Mouse (Mus musculus): ENCODE data around the gene Nfkb2.

Gene Nfkb2

DNA sequence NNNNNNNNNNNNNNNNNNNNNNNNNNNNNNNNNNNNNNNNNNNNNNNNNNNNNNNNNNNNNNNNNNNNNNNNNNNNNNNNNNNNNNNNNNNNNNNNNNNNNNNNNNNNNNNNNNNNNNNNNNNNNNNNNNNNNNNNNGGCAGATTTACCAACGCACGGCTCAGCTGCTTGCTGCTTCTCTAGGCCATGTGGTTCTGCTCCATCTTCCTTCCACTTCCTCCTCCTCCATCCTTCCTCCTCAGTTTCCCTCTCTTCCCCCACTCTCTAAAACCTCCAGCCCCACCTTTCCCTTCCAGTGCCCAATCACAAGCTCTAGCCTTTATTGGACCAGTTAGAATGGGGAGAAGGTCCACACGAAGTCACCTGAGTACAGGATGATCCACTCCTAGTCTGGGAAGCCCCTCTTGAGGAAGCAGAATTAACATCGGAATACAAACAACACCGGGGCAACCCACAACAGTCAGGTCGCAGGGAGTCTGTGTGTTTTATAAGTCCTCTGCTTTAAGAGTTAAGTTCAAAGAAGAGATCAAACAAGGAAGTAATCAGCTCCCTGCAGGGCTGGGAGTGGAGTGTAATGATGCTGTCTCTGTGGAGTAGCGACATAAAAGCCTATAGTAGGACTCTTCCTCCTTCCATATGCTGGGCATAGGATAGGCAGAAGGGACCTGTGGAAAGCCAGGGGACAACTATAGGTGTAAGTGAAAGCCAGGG lies 40.7 kb downstream of the Nfkb2 start:
- in situ Hi-C loops (cut with MboI): no loop called here

DNA sequence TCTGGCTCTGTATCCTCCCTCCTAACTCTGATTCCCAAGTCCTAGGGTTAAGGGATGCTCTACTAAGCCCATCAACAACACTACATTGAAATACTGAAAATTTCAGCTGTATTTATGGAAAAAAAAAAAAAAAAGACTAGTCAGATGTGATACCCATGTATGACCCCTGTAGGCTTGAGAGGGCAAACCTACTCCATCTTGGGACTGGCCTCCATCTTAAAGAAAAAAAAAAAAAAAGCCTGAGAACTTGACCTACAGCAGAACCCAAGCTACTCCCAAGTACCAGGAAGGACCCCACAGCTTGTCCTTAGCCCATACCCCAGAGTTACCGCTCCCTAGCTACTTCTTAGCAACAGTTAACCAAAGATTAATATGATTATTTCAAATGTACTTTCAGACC lies 43.0 kb downstream of the Nfkb2 start:
- in situ Hi-C loops (cut with MboI): no loop called here

DNA sequence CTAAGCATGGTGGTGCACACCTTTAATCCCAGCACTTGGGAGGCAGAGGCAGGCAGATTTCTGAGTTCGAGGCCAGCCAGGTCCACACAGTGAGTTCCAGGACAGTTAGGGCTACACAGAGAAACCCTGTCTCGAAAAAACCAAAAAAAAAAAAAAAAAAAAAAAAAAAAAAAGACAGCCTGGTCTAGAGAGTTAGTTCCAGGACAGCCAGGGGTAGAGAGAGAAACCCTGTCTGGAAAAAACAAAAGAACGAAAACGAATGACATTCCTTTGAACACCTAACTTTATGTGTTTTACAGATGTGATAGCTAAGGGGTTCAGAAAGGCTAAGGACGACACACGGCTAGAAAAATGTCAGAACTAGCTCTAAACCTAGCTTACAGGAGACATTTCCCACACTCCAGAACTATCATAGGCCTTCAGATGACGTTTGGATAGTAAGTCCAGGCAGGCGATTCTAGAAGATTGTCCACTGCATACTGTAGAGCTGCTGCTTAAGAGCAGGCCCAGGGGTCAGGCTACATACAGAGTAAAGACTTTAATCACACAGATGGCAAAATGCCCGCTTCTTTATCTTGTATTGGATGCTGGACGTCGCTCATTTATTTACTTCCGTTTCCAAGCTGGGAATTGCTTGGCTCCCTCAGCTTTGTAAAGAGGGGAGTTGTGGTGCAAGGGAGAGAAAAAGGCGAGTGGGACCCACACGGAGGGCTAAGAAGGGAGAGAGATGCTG lies 44.0 kb downstream of the Nfkb2 start:
- in situ Hi-C loops (cut with MboI): no loop called here

DNA sequence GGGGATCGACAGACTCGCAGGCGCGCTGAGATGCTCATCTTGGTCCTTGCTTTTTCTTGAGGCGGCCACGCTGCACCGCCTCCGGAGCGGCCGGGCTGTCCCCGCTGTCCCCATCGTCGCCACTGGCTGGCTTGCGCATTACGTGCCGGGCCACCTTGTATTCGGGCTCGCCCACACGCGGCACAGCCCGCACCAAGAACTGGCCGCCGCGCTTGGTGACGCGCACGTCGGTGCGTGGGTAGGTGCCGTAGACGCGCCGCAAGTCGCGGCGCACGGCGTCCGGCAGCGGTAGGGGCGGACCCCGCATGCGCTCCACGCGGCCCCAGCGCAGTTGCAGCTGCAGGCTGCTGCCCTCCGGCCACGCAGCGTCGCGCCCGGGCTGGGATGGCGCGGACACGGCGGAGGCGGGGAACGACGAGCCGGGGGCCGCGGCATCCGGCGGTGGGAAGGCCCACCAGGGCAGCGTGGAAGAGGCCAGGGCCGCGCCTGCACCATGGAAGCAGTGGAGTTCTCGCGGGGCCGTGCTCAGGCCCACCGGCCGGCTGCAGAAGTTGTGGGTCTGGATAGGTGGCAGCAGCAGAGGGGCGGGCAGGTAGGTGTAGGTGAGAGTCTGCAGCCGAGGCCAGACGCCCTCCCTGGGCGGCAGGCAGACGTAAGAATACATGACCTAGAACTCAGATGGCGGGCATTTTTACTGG lies 44.8 kb downstream of the Nfkb2 start:
- in situ Hi-C loops (cut with MboI): no loop called here

DNA sequence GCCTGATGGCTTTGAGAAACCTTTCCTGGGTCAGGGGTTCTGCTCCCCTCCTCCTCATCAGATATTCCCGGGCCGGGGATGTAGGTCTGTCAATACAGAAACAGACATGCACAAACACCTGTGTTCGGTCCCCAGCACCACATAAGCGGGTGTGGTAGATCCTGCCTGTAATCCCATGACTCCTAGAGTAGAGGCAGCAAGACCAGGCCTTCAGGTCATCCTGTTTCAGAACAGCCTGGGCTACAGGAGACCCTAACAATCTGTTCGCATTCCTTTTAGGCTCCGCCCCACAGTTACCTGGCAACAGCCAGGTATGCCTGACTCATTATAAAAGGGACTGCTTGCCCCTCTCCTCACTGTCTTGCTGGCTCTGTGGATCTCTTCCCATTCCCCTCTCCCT lies 45.4 kb downstream of the Nfkb2 start:
- in situ Hi-C loops (cut with MboI): no loop called here

DNA sequence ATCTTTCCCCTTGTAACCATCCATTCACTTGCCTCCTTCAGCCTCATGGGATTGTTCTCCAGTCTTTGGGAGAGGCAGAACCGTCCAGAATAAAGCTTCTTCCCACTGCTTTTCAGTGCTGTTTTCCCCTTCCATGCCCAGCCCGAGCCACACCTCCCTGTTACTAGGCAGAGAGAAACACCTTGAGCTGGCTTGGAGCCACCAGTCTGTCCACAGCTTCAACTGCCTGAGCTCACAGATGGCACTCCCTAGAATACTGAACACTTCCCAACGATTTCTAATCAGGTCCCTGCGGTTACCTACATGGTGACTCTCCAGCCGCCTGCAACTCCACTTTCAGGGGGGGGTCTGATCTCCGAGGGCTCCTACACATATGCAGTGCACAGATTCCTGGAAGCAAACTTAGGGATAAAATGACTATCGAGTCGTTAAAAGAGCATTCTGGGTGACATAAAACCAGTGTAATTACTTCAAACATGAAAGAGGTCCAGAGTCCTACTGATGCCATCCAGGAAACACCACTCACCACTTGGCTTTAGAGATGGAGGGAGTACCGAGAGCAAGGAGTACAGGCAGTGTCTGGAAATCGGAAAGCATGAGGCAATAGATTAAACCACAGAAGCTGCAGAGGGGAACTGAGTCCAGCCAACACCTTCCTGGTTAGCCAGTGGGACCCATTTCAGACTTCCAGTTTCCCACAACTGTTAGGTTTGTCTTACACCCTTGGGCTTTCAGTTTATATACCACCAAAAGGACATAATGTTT lies 46.2 kb downstream of the Nfkb2 start, which contains the start of gene 2310034G01Rik:
Gene 2310034G01Rik, minus strand, starts transcription at position 135 of the 765 bp plus-strand sequence.
- in situ Hi-C loops (cut with MboI): no loop called here

DNA sequence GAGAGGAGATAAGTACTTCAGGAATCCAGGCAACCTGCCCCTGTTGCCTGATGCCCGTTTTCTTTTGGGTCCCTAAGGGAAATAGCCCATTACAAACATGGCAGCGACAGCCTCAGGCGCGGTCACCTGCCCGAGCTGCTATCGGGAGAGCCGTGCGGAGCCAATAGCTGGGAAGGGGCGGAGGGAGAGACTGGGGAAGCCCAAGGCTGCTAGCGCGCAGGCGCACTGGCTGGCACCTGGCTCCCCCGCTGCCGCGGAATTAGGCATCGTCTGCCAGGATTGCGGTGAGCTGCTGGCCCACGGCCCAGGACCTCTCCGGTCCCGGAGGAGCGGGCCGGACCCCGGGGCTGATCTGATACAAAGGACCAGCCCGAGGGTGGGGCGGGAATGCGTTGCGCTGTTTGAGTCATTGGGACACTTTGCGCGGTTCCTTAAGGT lies 52.6 kb downstream of the Nfkb2 start:
- in situ Hi-C loops (cut with MboI): no loop called here

DNA sequence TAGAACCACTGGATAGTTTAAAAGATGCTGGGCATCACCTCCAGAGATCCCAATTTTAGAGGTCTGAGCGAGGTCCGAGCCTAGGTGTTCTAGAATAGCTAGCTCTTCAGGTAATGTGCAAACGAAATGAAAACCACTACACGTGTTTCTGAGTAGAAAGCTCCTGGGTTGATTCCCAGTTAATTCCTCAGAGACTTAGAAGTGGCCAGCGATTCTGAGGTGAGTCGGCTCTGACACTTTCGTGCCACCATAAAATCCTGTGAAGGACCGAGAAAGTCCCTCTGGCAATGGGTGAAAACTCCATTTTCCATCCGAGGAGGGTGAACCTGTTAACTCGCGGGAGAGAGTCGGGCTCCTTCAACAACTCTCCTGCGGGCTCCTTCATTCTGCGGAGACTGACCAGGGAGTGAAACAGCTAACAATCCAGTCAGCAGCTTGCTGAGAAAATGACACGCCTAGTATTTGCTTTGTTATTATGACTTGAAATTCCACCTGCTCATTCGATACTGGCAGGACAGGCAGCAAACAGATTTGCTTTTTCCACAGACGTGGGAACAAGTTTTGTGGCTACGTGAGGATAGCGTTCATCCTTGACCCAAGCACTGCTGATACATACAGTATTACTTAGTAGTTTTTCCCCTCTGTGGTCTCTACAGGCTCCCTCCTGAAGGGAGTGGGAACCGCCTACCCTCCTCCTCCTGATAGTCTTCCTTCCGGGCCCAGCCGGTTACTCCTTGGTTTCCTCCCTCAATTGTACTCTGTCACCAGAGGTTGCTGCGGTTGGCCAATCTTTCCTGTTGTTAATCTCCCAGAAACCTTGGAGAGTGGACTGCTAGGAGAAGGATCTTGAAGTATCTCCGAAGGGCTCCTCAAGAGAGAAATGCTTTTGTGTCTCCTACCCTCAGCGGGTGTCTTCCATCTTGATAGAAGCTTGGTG lies 53.5 kb downstream of the Nfkb2 start:
- in situ Hi-C loops (cut with MboI): no loop called here

DNA sequence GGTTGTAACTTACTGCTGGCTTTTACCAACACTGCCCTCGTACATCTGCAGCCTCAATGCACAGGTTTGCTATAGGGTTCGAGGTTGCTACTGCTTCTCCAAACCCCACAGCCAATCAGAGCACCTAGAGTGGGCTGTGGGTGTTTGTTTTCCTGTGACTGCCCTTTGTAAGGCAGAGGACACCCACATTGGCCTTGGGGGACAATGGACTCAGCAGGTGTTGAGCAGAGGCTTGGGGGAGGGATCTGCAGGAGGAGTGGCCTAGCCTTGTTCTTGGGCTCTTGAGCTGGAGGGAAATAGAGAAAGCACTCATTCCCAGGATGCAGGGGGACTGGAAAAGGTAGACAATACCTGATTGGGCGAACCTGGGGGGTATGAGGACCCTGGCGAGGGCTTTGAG lies 54.3 kb downstream of the Nfkb2 start:
- in situ Hi-C loops (cut with MboI): no loop called here

Data from mature B cell (primary cell).